Mouse (Mus musculus): ENCODE results near the gene Nrg3.

Nrg3 gene

GRCm38 (mm10) chr14:38936483-38937054, 536.3 kb downstream of the Nrg3 start:
- DNase-seq: no peak

GRCm38 (mm10) chr14:38923652-38924051, 549.2 kb downstream of the Nrg3 start:
- DNase-seq: no peak

- no peak for DNase-seq
These were observed 552.1 kb downstream of the Nrg3 start for GRCm38 (mm10) chr14:38920800-38921199.

GRCm38 (mm10) chr14:38870591-38870990, 602.3 kb downstream of the Nrg3 start:
- DNase-seq: no peak

- DNase-seq: no peak
These were observed 625.3 kb downstream of the Nrg3 start for GRCm38 (mm10) chr14:38847566-38847965.

- no peak for DNase-seq
These were observed 625.8 kb downstream of the Nrg3 start for GRCm38 (mm10) chr14:38847091-38847490.

- DNase-seq: no peak
These were observed 637.9 kb downstream of the Nrg3 start for GRCm38 (mm10) chr14:38835006-38835405.

- peak; percentile 66 for DNase-seq
These were observed 648.0 kb downstream of the Nrg3 start for GRCm38 (mm10) chr14:38824891-38825290.

- no peak for DNase-seq
These were observed 675.9 kb downstream of the Nrg3 start for GRCm38 (mm10) chr14:38797027-38797426.

- DNase-seq: no peak
These were observed 697.4 kb downstream of the Nrg3 start for GRCm38 (mm10) chr14:38775291-38776116.

GRCm38 (mm10) chr14:38774811-38775210, 698.1 kb downstream of the Nrg3 start:
- no peak for DNase-seq

- peak; percentile 23 for DNase-seq
These were observed 742.4 kb downstream of the Nrg3 start for GRCm38 (mm10) chr14:38730465-38730864.

- DNase-seq: peak; percentile 43
These were observed 769.0 kb downstream of the Nrg3 start for GRCm38 (mm10) chr14:38703894-38704293.

GRCm38 (mm10) chr14:38702596-38703393, 770.1 kb downstream of the Nrg3 start:
- peak; percentile 13 for DNase-seq

GRCm38 (mm10) chr14:38701413-38701812, 771.5 kb downstream of the Nrg3 start:
- no peak for DNase-seq

- DNase-seq: no peak
These were observed 771.9 kb downstream of the Nrg3 start for GRCm38 (mm10) chr14:38700972-38701371.

- DNase-seq: no peak
These were observed 812.9 kb downstream of the Nrg3 start for GRCm38 (mm10) chr14:38659973-38660372.

GRCm38 (mm10) chr14:38637070-38637469, 835.8 kb downstream of the Nrg3 start:
- DNase-seq: no peak

GRCm38 (mm10) chr14:38630114-38630513, 842.8 kb downstream of the Nrg3 start:
- no peak for DNase-seq

- no peak for DNase-seq
These were observed 843.2 kb downstream of the Nrg3 start for GRCm38 (mm10) chr14:38629671-38630070.

GRCm38 (mm10) chr14:38628862-38629619, 843.8 kb downstream of the Nrg3 start:
- no peak for DNase-seq

GRCm38 (mm10) chr14:38616969-38617368, 855.9 kb downstream of the Nrg3 start:
- DNase-seq: no peak

GRCm38 (mm10) chr14:38597735-38598134, 875.2 kb downstream of the Nrg3 start:
- DNase-seq: no peak
